Mouse (Mus musculus) adipocyte (in vitro differentiated cells): ENCODE data around the gene Acyp2.

ENCODE experiments used
- DNase-seq: peaks from one replicate; pipeline ENCODE4 v3.0.0-alpha.2; 2016; ENCODE audit warnings: low spot score

The Acyp2 gene

DNA sequence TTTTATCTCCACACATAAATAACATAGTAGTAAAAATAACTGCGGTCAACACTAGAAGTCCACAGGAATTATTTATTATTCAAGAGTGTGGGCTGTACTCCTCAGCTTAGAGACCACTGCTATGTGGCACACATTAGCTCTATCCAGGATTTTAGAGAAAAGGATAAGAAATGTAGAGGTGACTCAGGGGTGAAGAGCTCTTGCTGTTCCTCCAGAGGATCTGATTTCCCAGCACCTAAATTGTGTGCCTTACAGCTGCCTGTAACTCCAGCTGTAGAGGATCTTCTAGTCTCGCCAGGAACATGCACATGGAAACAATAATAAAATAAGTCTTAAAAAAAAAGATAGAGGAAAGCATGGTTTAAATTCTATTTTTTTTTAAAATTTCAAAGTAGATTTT lies 70.5 kb downstream of the Acyp2 start:
- DNase-seq = no peak

DNA sequence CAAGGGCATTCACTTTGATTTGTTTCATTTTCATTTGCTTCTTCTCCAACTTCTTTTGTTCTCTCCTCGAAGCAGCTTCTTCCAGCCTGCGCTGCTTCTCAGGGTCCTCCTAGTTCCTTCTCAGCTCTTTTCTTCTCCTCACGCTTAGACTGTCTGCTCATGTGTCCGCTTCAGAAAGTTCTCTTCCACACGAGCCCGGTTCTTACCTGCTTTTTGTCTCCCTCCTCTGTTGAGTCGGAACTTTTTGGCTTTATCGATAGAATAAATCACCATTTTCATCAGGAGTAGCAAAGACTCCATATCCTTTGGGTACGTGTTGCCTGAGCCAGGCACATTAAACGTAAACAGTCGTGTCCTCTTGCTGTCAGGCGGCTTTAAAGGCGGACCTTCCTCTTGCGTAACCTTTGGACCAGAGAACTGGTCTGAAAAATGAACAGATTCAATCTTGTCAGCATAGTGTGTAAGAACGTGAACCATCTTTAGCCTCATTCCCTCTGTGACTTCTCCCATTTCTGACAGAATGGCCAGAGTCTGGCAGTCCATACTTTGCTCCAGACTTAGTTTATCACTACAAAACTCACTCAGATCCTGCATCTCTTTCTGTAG lies 76.5 kb downstream of the Acyp2 start:
- DNase-seq = no peak

DNA sequence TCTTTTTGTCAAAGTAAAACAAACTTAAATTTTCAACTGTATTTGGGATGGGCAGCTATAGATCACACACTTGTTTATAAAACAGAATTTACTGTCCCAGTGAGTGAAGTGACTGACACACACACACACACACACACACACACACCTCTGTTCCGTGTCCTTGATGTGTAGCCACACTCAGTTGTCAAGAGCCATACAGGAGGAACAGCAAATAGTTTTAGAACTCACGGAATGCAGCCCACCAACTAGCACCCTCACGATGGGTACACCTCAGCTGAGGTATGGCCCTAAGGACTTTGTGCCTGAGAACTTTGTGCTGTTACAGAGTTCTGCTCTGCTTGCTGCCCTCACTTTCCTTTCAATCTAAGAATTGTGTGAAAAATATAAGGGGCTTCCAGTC lies 78.8 kb downstream of the Acyp2 start:
- no peak for DNase-seq

DNA sequence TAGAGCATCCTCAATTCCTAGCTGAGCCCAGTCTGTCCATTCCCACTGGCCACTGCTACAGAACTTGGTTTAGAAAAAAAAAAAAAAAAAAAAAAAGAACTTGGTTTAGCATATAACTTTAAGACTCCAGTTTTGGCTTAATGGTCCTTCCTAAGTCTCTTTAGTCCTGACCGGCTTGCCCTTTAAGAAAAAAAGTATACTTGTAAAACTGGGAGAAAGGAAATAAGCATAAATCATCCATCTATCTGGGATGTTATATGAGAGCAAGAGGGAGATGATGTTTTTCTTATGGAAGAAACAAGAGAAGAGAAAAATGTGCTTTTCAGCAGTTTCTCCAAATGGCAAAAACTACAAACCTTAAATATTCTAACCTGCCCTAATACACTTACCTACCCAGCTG lies 89.2 kb downstream of the Acyp2 start:
- no peak for DNase-seq

DNA sequence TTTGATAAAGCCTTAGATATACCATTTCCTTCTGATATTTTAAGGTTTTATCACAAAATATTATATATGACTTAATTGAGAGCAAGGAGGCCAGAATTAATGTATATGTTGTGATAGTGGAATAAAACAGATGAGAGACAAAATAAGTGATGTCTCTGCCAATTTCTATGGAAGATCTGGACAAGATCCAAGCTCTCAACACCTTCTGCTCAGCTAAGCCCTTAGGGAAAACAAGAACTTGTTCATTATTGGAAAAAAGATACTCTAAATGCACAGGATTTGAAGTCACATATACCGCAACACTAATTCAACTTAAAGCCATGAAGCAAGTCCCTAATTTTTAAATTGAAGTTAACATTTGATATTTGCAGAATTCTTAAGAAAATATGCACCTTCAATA lies 96.0 kb downstream of the Acyp2 start:
- DNase-seq = no peak

DNA sequence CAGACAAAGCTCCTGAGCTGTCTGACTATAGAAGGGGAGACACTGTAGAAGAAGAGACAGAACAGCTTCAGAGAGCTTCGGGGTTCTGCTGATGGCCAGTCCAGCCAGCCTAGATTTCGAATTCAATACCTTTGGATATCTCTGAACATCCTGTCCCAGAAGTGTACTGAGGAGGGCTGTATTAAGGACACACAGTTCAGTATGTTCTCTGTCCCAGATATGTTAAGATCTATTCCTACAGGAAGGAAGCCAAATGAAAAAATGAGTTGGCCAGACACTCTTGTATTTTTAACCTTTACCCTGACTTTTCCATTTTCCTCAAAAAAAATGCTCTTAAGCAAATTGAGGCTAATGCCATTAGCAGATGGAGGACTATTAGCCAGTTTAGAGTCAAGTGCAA lies 132.3 kb downstream of the Acyp2 start:
- DNase-seq = peak; percentile 60

DNA sequence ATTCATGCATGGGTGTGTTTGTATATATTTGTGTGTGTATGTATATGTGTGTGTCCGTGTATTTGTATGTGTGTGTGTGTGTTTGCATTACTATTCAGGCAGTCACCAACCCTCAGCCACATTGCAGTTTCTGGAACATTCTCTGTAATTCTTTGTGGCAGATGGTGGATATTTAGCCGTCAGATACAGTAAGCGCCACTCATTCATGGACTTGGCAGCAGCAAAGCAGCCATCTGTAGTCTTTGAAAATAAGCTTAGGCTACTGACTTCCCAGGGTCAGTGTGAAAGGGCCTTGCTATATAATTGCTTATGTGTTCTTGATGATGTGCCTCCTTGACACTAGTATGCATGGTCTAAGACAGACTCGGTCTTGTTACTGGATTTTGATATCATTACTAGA lies 141.2 kb downstream of the Acyp2 start:
- no peak for DNase-seq

DNA sequence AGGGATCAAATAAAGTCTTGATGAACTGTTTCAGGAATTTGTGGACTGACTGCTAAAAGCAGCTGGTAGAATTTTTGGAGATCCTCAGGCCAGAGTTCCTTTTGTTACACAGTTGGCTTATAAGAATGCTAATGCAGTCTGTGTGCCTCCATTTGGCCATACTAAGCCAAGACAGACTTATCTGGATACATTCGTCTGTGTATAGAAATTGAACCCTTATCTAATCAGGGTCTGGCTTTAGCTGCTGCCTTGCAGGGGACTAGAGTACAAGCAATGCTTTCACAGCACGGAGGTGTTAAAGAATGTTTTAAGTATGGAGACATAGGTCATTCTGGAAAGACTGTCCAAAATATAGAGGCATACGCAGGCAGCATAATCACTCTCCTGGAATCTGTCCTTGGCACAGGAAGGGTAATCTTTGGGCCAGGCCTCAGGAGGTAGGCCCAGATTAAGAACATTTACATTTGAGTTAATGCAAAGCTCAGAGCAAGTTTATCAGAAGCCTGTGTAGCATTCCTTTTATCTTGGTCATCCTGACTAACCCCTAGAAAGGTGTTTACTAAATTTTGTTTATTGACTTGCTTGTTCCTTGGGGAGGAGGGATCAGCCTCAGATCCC lies 150.5 kb downstream of the Acyp2 start:
- DNase-seq = peak; percentile 49

DNA sequence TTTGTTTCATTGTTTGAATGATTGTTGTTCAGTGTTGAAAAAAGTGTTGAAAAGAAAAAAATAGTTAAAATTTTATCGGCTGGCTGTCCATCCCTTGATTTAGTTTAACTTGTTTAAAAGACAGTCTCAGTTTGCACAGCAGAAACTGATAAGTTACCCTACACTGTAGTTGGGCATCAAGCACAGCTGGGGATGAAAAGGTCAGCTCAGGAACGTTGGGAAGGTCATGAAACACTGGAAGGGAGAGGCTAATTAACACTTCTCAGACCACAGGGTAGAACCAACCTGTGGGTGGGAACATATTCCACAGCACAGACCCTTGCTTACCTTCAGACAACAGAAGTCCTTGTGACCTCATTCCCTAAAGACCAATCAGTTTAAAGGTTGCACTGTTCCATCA lies 152.2 kb downstream of the Acyp2 start:
- DNase-seq = no peak

DNA sequence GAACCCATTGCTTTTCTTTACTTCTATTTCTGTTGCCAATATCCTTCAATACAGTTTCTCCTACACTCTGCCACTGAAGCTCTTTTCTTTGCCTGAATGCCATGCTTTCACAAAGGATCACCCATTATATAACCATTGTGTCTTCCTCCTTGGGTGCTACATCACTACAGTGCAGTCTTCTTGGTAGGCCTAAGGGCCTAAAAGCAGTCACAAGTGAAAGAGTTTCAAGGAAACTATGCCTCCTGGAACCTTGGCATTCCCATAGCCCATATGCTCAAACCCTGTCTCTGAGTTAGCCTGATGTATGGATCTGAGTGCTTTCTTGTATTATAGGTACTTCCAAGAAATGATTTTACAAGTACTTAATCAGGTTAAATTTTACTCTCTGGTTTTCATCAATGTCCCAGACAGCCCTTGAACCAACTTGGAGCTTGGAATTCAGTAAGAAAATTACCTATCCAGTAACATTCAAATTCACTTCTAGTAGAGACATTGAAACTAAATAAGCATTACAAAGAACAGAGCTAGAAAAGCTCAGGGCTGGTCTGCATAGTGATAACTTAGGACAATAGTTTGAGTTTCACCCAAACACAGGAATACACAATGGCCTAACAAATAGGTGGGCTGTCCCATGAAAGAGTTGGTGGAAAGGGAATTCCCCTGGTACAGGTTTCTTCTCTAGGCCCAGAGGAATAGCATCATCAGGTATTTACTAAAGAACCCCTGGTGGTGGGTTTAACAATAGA lies 157.7 kb downstream of the Acyp2 start:
- DNase-seq = no peak

DNA sequence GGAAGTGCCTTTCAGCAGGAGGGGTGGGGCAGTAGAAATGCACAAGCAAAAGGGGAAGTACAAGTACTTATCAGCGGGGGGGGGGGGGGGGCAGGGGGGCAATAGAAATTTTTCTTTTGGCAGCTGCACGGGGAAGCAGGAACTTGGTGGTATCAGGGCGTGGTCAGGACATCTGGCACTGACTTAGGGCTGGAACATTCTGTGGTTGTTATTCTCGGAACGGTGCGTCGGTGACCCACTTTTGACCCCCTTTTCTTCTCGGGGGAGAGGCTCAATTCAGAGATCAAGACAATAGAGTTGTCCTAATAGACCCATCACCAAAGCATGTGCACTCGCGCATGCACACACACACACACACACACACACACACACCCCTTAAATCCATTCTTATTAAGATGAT lies 161.2 kb downstream of the Acyp2 start:
- no peak for DNase-seq

DNA sequence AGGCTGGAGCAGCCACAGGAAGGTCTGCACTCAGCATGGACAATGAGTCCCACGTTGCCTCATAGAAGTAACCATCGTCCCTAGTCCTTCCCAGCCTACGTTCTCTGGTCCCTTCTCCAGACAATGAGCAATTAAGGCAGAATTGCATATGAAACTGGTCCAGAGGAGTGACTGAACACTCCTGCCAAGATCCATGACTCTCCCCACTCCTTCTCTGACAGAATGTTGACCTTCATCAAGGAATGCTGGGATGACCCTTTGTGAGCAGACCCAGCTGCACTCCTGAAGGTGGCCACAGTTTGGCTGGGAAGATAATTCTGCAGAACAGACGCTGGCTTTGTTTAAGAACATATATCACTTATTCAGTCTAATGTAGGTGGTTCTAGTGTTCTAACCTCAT lies 166.1 kb downstream of the Acyp2 start:
- no peak for DNase-seq

DNA sequence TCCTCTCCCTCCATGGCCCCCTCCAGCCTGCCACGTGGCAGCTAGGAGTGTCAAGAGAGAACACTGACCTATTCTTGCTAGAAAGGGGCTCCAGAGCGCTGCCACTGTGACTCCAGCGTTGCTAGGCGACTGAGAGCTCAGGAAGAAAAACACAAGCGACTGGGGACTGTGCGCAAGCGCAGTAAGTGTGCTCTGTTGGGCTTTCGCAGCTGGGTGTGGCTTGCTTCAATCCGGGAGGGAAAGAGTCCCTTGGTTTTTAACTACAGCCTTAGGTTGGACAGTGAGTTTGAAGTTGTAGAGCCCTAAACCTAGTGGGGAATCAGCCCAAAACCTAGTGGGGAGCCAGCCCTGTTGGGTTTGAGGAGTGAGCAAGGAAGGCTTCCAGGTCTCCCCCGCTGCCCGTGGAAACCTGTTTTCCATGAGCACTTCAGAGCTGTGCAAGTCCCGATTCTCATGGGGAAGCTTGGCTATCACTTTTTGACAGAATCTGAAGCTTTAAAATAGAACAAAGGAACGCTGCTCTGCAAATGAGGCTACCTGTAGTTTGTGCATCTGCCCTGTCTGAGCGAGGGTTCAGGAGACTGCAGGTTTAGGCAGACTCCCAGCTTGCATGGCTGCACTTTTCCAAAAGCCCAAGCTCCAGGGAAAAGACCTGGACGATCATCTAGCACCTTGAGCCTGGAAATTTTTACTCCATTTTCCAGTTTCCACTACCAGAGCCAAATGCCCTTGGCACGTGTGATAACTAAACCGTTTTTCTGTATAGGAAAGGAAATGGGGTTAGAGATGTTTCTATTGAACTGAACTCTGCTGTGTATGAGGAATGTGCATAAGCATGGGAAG lies 177.4 kb downstream of the Acyp2 start, which contains the start of gene 4930505A04Rik:
4930505A04Rik (minus strand) TSS at position 77 of the 843 bp plus-strand sequence.
- DNase-seq = peak; percentile 92

DNA sequence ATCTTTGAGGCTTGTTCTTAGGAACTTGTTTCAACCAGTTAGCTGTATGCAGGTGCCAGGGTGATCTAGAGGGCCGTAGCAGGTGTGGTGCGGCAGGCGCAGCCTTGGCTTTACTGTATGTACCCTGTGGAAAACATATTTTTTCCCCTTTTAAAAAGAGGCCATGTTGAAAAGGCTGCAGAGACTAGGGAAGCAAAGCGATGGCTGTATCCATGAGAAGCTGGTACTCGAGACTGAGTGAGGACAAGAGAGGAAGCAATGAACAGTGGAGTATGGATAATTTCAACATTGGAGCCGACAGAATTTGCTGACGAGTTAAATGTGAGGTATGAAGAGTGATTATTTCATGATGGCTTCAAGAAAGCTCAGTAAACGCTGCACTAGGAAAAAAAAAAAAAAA lies 178.2 kb downstream of the Acyp2 start:
- no peak for DNase-seq
